Mouse (Mus musculus) kidney, adult 2 months (tissue): ENCODE results near the gene Rybp.

Experiments
- CTCF ChIP-seq: fragments of 200-500 bp; conservative IDR thresholded peaks from 2 replicates; pipeline ENCODE4 v1.5.1; 2011; ENCODE audit warnings: low read depth, mild to moderate bottlenecking, control low read depth, low read length, moderate library complexity, mixed read lengths; ENCODE audit not compliant: insufficient read depth, insufficient read length
- POLR2A ChIP-seq: fragments of 200-500 bp; IDR thresholded peaks from one replicate; pipeline ENCODE4 v1.6.1; 2011; ENCODE audit warnings: low read depth, low read length, control low read depth

GRCm38 (mm10) chr6:100193760-100194159 is 93.5 kb downstream of the Rybp start:
- TF ChIP-seq CTCF (no peak), POLR2A (no peak)
